Mouse (Mus musculus): ENCODE results near the gene Axl. TPM values are rescaled to one million over a fixed set of nuclear protein-coding genes. Genes with fewer than 3 reads are reported as not detected.
"Not testable (repeated sequence)": the region's sequence is repeated elsewhere in the genome, so short reads cannot be mapped to it uniquely, and the experiment has no call there.

Axl gene
- polyA plus RNA-seq, 1 experiment = 56.1 TPM

GRCm38 (mm10) chr7:25754439-25754737, 34.1 kb downstream of the Axl start:
- DNase-seq (ENCODE audit: low read depth) = no peak

GRCm38 (mm10) chr7:25753643-25754438, 34.7 kb downstream of the Axl start:
- no peak for DNase-seq (ENCODE audit: low read depth)

GRCm38 (mm10) chr7:25753076-25753475, 35.4 kb downstream of the Axl start:
- no peak for DNase-seq (ENCODE audit: low read depth)

GRCm38 (mm10) chr7:25746844-25747243, 41.7 kb downstream of the Axl start:
- no peak for DNase-seq (ENCODE audit: low read depth)

GRCm38 (mm10) chr7:25738277-25738676, 50.2 kb downstream of the Axl start:
- no peak for DNase-seq (ENCODE audit: low read depth)

- DNase-seq (ENCODE audit: low read depth) = no peak
Measured at GRCm38 (mm10) chr7:25736920-25737319, 51.6 kb downstream of the Axl start.

GRCm38 (mm10) chr7:25734991-25735390, 53.5 kb downstream of the Axl start:
- no peak for DNase-seq (ENCODE audit: low read depth)

- DNase-seq (ENCODE audit: low read depth) = no peak
Measured at GRCm38 (mm10) chr7:25731294-25732055, 57.0 kb downstream of the Axl start.

- no peak for DNase-seq (ENCODE audit: low read depth)
Measured at GRCm38 (mm10) chr7:25729862-25730261, 58.6 kb downstream of the Axl start.

GRCm38 (mm10) chr7:25729396-25729795, 59.1 kb downstream of the Axl start:
- no peak for DNase-seq (ENCODE audit: low read depth)

- no peak for DNase-seq (ENCODE audit: low read depth)
Measured at GRCm38 (mm10) chr7:25727800-25728199, 60.7 kb downstream of the Axl start.

GRCm38 (mm10) chr7:25725886-25726285, 62.6 kb downstream of the Axl start:
- DNase-seq (ENCODE audit: low read depth) = no peak

- not testable (repeated sequence) for DNase-seq (ENCODE audit: low read depth)
Measured at GRCm38 (mm10) chr7:25721776-25722175, 66.7 kb downstream of the Axl start.

GRCm38 (mm10) chr7:25720760-25721159, 67.7 kb downstream of the Axl start:
- DNase-seq (ENCODE audit: low read depth) = no peak

GRCm38 (mm10) chr7:25719761-25720610, 68.5 kb downstream of the Axl start:
- DNase-seq (ENCODE audit: low read depth) = no peak

GRCm38 (mm10) chr7:25718788-25719417, 69.6 kb downstream of the Axl start, which contains the start of gene Ccdc97:
Ccdc97 (minus strand) TSS chr7:25719088.
- no peak for DNase-seq (ENCODE audit: low read depth)

- no peak for DNase-seq (ENCODE audit: low read depth)
Measured at GRCm38 (mm10) chr7:25717478-25717877, 71.0 kb downstream of the Axl start.

GRCm38 (mm10) chr7:25715731-25716271, 72.7 kb downstream of the Axl start:
- no peak for DNase-seq (ENCODE audit: low read depth)

- no peak for DNase-seq (ENCODE audit: low read depth)
Measured at GRCm38 (mm10) chr7:25714581-25714980, 73.9 kb downstream of the Axl start.

- no peak for DNase-seq (ENCODE audit: low read depth)
Measured at GRCm38 (mm10) chr7:25712801-25713200, 75.7 kb downstream of the Axl start.

- no peak for DNase-seq (ENCODE audit: low read depth)
Measured at GRCm38 (mm10) chr7:25711731-25712197, 76.7 kb downstream of the Axl start.

All from gonadal fat pad, adult 2 months (tissue).